Mouse (Mus musculus) B cell, adult 2 months (primary cell): ENCODE measurements at regions not wholly inside any gene's neighbourhood (a gene's known extent, or its start where the extent isn't known, plus 50 kb on each side); places are given as distances from the start of the nearest gene placed in this dataset.

Source experiments
- DNase-seq, 2 experiments: peaks; one replicate each; pipeline ENCODE4 v3.0.0; 2022

DNA sequence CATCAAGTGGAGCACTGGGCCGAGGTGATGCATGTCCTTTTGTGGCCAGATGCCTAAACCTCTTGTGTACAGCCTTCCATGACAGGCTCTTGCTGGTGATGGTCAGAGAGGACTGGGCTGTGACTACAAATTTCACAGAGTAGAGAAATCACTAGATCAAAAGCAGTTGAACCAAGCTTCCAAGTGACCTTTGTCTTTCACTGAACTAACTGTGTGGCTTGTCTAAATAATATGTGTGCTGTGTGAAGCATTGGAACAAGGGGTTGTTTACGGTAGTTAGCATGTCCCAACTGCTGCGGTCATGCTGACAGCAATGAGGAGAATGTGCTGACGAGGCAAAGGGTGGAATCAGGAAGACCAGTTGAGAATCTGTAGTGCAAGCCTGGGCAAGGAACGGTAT lies 55.3 kb upstream of the D16Ertd472e start:
- no peak for DNase-seq

DNA sequence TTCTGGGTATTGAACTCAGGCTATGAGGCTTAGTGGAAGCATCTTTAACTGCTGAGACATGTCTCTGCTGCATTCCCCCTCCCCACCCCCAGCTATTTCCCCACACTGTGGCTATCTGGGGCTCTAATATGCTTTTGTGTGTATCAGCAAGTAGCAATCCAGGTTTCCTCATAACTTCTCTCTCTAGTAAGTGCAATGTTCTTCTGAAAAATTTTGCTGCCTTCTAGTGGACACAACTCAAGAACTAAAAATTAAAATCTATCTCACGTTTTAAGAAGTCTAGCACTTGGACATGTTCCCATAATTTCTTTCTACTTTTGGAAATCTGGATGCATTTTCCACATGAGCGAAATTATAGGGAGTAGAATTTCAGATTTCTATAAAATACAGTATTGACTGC lies 50.3 kb upstream of the D16Ertd472e start:
- DNase-seq: no peak
